Mouse (Mus musculus) forebrain, embryonic 13.5 days (tissue): ENCODE measurements around the gene Rbms1. TPM values are rescaled to one million over a fixed set of nuclear protein-coding genes. Genes with fewer than 3 reads are reported as not detected.
A peak's percentile ranks its signal among the peaks of the same experiment; 100 is the strongest.

Experiments
- ATAC-seq: fragments of 200-750 bp; cut with Nextera tagmentation; 2 replicates; pipeline ENCODE4 v1.8.0; 2017
- H3K27ac ChIP-seq: fragments of 300-500 bp; sonication (generic); 2 replicates; pipeline ENCODE4 v1.5.1; 2015; ENCODE audit warnings: inconsistent platforms, mild to moderate bottlenecking, moderate library complexity
- H3K27me3 ChIP-seq: fragments of 300-500 bp; sonication (generic); 2 replicates; pipeline ENCODE4 v1.6.1; 2015; ENCODE audit warnings: mild to moderate bottlenecking, inconsistent platforms
- H3K36me3 ChIP-seq: fragments of 300-500 bp; sonication (generic); 2 replicates; pipeline ENCODE4 v1.6.1; 2015; ENCODE audit warnings: mild to moderate bottlenecking, inconsistent platforms; ENCODE audit not compliant: poor library complexity, severe bottlenecking
- H3K4me1 ChIP-seq: fragments of 300-500 bp; sonication (generic); 2 replicates; pipeline ENCODE4 v1.6.1; 2015; ENCODE audit warnings: inconsistent platforms
- H3K4me2 ChIP-seq: fragments of 300-500 bp; sonication (generic); 2 replicates; pipeline ENCODE4 v1.6.1; 2015; ENCODE audit warnings: inconsistent platforms, mild to moderate bottlenecking, moderate library complexity
- H3K4me3 ChIP-seq: fragments of 300-500 bp; sonication (generic); 2 replicates; pipeline ENCODE4 v1.5.1; 2015; ENCODE audit warnings: mild to moderate bottlenecking, inconsistent platforms
- H3K9ac ChIP-seq: fragments of 300-500 bp; sonication (generic); 2 replicates; pipeline ENCODE4 v1.6.1; 2015; ENCODE audit warnings: mild to moderate bottlenecking, inconsistent platforms
- H3K9me3 ChIP-seq: fragments of 300-500 bp; sonication (generic); replicated peaks from 2 replicates; pipeline ENCODE4 v1.6.1; 2016; ENCODE audit warnings: inconsistent platforms
- WGBS: fragments of 180-500 bp; shearing (Covaris S2); methylation state at CpG from one replicate; pipeline ENCODE4 v1.1.7; 2015; 5-methylcytosine and 5-hydroxymethylcytosine counted together
- polyA plus RNA-seq: library from polyadenylated mRNA; unstranded; fragments of >200 nt; fragmentation: Nextera tagmentation; extraction: Ambion mirVana; gene quantifications from 2 replicates; pipeline ENCODE4 v1.2.1, GENCODE M21; 2015

Rbms1 gene
- polyA plus RNA-seq, 1 experiment from 2014 or later: 14.2 TPM

GRCm38 (mm10) chr2:60870450-60870849 lies 92.5 kb downstream of the Rbms1 start:
- no peak overlapping the region for H3K9ac ChIP-seq
- H3K4me1 ChIP-seq: no peaks in the 10 kb centered on the region
- H3K4me3 ChIP-seq: no peak overlapping the region
- no peaks in the 10 kb centered on the region for H3K36me3 ChIP-seq
- no peaks in the 10 kb centered on the region for H3K9me3 ChIP-seq
- peaks cover 59% of the 10 kb centered on the region for H3K27me3 ChIP-seq
- no peak overlapping the region for H3K4me2 ChIP-seq
- no peak overlapping the region for H3K27ac ChIP-seq
- no peak for ATAC-seq
- 30% methylated on average over 4 of the region's 4 CpGs for WGBS

GRCm38 (mm10) chr2:60869001-60869743 lies 93.8 kb downstream of the Rbms1 start:
- Histone ChIP-seq H3K9ac (no peak overlapping the region), H3K27ac (no peak overlapping the region), H3K27me3 (peaks cover 46% of the 10 kb centered on the region), H3K4me1 (no peaks in the 10 kb centered on the region), H3K36me3 (no peaks in the 10 kb centered on the region), H3K4me3 (no peak overlapping the region), H3K9me3 (no peaks in the 10 kb centered on the region), H3K4me2 (no peak overlapping the region)
- 89% methylated on average over 12 of the region's 12 CpGs for WGBS
- ATAC-seq: no peak

GRCm38 (mm10) chr2:60868060-60868662 lies 94.8 kb downstream of the Rbms1 start:
- H3K9ac ChIP-seq: no peak overlapping the region
- ATAC-seq: no peak
- no peaks in the 10 kb centered on the region for H3K36me3 ChIP-seq
- H3K4me2 ChIP-seq: no peak overlapping the region
- WGBS: 71% methylated on average over 4 of the region's 4 CpGs
- H3K27ac ChIP-seq: no peak overlapping the region
- H3K4me1 ChIP-seq: no peaks in the 10 kb centered on the region
- H3K9me3 ChIP-seq: no peaks in the 10 kb centered on the region
- H3K27me3 ChIP-seq: peaks cover 36% of the 10 kb centered on the region
- H3K4me3 ChIP-seq: no peak overlapping the region

GRCm38 (mm10) chr2:60867304-60867703 lies 95.7 kb downstream of the Rbms1 start:
- Histone ChIP-seq H3K36me3 (no peaks in the 10 kb centered on the region), H3K27me3 (peaks cover 27% of the 10 kb centered on the region), H3K4me3 (no peak overlapping the region), H3K4me2 (no peak overlapping the region), H3K9me3 (no peaks in the 10 kb centered on the region), H3K27ac (no peak overlapping the region), H3K9ac (no peak overlapping the region), H3K4me1 (no peaks in the 10 kb centered on the region)
- ATAC-seq: no peak
- 96% methylated on average over 8 of the region's 8 CpGs for WGBS

GRCm38 (mm10) chr2:60865869-60866268 lies 97.1 kb downstream of the Rbms1 start:
- Histone ChIP-seq H3K4me2 (no peak overlapping the region), H3K9me3 (no peaks in the 10 kb centered on the region), H3K4me3 (no peak overlapping the region), H3K9ac (no peak overlapping the region), H3K36me3 (no peaks in the 10 kb centered on the region), H3K27ac (no peak overlapping the region), H3K4me1 (no peaks in the 10 kb centered on the region), H3K27me3 (peaks cover 13% of the 10 kb centered on the region)
- 81% methylated on average over 1 of the region's 1 CpGs for WGBS
- ATAC-seq: no peak

- H3K9ac ChIP-seq: no peak overlapping the region
- H3K36me3 ChIP-seq: no peaks in the 10 kb centered on the region
- no peak overlapping the region for H3K4me2 ChIP-seq
- no peaks in the 10 kb centered on the region for H3K9me3 ChIP-seq
- 80% methylated on average over 5 of the region's 5 CpGs for WGBS
- no peak for ATAC-seq
- H3K27ac ChIP-seq: no peak overlapping the region
- H3K27me3 ChIP-seq: peaks cover 7% of the 10 kb centered on the region
- H3K4me1 ChIP-seq: no peaks in the 10 kb centered on the region
- H3K4me3 ChIP-seq: no peak overlapping the region
These were observed 98.0 kb downstream of the Rbms1 start for GRCm38 (mm10) chr2:60864977-60865376.

GRCm38 (mm10) chr2:60864256-60864795 lies 98.7 kb downstream of the Rbms1 start:
- Histone ChIP-seq H3K36me3 (no peaks in the 10 kb centered on the region), H3K9me3 (no peaks in the 10 kb centered on the region), H3K4me3 (no peak overlapping the region), H3K4me1 (no peaks in the 10 kb centered on the region), H3K27me3 (peaks cover 10% of the 10 kb centered on the region), H3K27ac (no peak overlapping the region), H3K4me2 (no peak overlapping the region), H3K9ac (no peak overlapping the region)
- no peak for ATAC-seq
- whole genome bisulfite sequencing: 82% methylated on average over 5 of the region's 5 CpGs

GRCm38 (mm10) chr2:60863827-60864226 lies 99.2 kb downstream of the Rbms1 start:
- H3K9me3 ChIP-seq: no peaks in the 10 kb centered on the region
- H3K27me3 ChIP-seq: peaks cover 7% of the 10 kb centered on the region; the same call in 1 of the 2 replicates
- no peak overlapping the region for H3K27ac ChIP-seq
- peak; percentile 61; the same call in 1 of the 2 replicates for ATAC-seq
- no peaks in the 10 kb centered on the region for H3K4me1 ChIP-seq
- H3K9ac ChIP-seq: no peak overlapping the region
- 73% methylated on average over 2 of the region's 2 CpGs for WGBS
- H3K4me2 ChIP-seq: no peak overlapping the region
- no peaks in the 10 kb centered on the region for H3K36me3 ChIP-seq
- no peak overlapping the region for H3K4me3 ChIP-seq

- WGBS: 95% methylated on average over 8 of the region's 8 CpGs
- Histone ChIP-seq H3K36me3 (no peaks in the 10 kb centered on the region), H3K4me1 (no peaks in the 10 kb centered on the region), H3K9ac (no peak overlapping the region), H3K4me3 (no peak overlapping the region), H3K27me3 (peaks cover 7% of the 10 kb centered on the region; the same call in 1 of the 2 replicates), H3K9me3 (no peaks in the 10 kb centered on the region), H3K4me2 (no peak overlapping the region), H3K27ac (no peak overlapping the region)
- ATAC-seq: no peak
These were observed 99.9 kb downstream of the Rbms1 start for GRCm38 (mm10) chr2:60862913-60863711.

GRCm38 (mm10) chr2:60858116-60858515 lies 104.9 kb downstream of the Rbms1 start:
- Histone ChIP-seq H3K27me3 (peaks cover 3% of the 10 kb centered on the region; the same call in 1 of the 2 replicates), H3K4me1 (no peaks in the 10 kb centered on the region), H3K9ac (no peak overlapping the region), H3K4me2 (no peak overlapping the region), H3K27ac (no peak overlapping the region), H3K4me3 (no peak overlapping the region), H3K36me3 (no peaks in the 10 kb centered on the region), H3K9me3 (no peaks in the 10 kb centered on the region)
- WGBS: 77% methylated on average over 1 of the region's 1 CpGs
- ATAC-seq: no peak

GRCm38 (mm10) chr2:60856097-60856496 lies 106.9 kb downstream of the Rbms1 start:
- Histone ChIP-seq H3K4me1 (no peaks in the 10 kb centered on the region), H3K9ac (no peak overlapping the region), H3K36me3 (no peaks in the 10 kb centered on the region), H3K4me2 (no peak overlapping the region), H3K27ac (no peak overlapping the region), H3K27me3 (0 out of 2 replicates have a peak, but pooled peaks cover 3% of the 10 kb centered on the region), H3K4me3 (no peak overlapping the region), H3K9me3 (no peaks in the 10 kb centered on the region)
- ATAC-seq: no peak
- 95% methylated on average over 2 of the region's 2 CpGs for WGBS

- Histone ChIP-seq H3K4me3 (no peak overlapping the region), H3K9ac (no peak overlapping the region), H3K4me1 (no peaks in the 10 kb centered on the region), H3K27me3 (0 out of 2 replicates have a peak, but pooled peaks cover 7% of the 10 kb centered on the region), H3K36me3 (no peaks in the 10 kb centered on the region), H3K4me2 (no peak overlapping the region), H3K9me3 (no peaks in the 10 kb centered on the region), H3K27ac (no peak overlapping the region)
- WGBS: 56% methylated on average over 4 of the region's 4 CpGs
- ATAC-seq: no peak
These were observed 108.0 kb downstream of the Rbms1 start for GRCm38 (mm10) chr2:60855006-60855405.
